Mouse (Mus musculus) heart, adult 9 months (tissue): ENCODE data around the gene Kiss1r.
A peak's percentile ranks its signal among the peaks of the same experiment; 100 is the strongest.

Experiments
- DNase-seq, 2 experiments: peaks; one replicate each; pipeline ENCODE4 v3.0.0; 2022; ENCODE audit warnings: low spot score in 2 of 2

Gene Kiss1r

GRCm38 (mm10) chr10:79940749-79941148 is 24.0 kb downstream of the Kiss1r start:
- peak in 1 of 2 experiments; percentile 77 for DNase-seq

GRCm38 (mm10) chr10:79942988-79943387 is 26.2 kb downstream of the Kiss1r start:
- DNase-seq: no peak

GRCm38 (mm10) chr10:79943471-79943901 is 26.7 kb downstream of the Kiss1r start:
- DNase-seq: no peak

GRCm38 (mm10) chr10:79945507-79946234 is 28.9 kb downstream of the Kiss1r start:
- no peak for DNase-seq

- no peak for DNase-seq
Measured at GRCm38 (mm10) chr10:79946752-79947322, 30.1 kb downstream of the Kiss1r start.

- DNase-seq: no peak
Measured at GRCm38 (mm10) chr10:79947502-79947901, 30.7 kb downstream of the Kiss1r start.

- no peak for DNase-seq
Measured at GRCm38 (mm10) chr10:79949873-79950272, 33.1 kb downstream of the Kiss1r start.

- no peak for DNase-seq
Measured at GRCm38 (mm10) chr10:79950661-79951060, 33.9 kb downstream of the Kiss1r start.

GRCm38 (mm10) chr10:79953946-79954345 is 37.2 kb downstream of the Kiss1r start:
- no peak for DNase-seq

GRCm38 (mm10) chr10:79955691-79956090 is 38.9 kb downstream of the Kiss1r start:
- no peak for DNase-seq

GRCm38 (mm10) chr10:79956643-79957154 is 39.9 kb downstream of the Kiss1r start:
- no peak for DNase-seq

- peak; percentile 67 to 79 for DNase-seq
Measured at GRCm38 (mm10) chr10:79958140-79958816, 41.5 kb downstream of the Kiss1r start.

GRCm38 (mm10) chr10:79959412-79959811 is 42.6 kb downstream of the Kiss1r start:
- peak in 1 of 2 experiments; percentile 57 for DNase-seq

- peak; percentile 100 for DNase-seq
Measured at GRCm38 (mm10) chr10:79959847-79960601, 43.3 kb downstream of the Kiss1r start, which contains the start of gene Wdr18. TSS of gene Wdr18 (plus strand) at chr10:79960152.

- no peak for DNase-seq
Measured at GRCm38 (mm10) chr10:79960671-79961294, 44.0 kb downstream of the Kiss1r start.

- no peak for DNase-seq
Measured at GRCm38 (mm10) chr10:79964727-79965126, 48.0 kb downstream of the Kiss1r start.

GRCm38 (mm10) chr10:79965325-79965724 is 48.6 kb downstream of the Kiss1r start:
- DNase-seq: no peak

- DNase-seq: peak; percentile 70 to 71
Measured at GRCm38 (mm10) chr10:79966886-79967400, 50.2 kb downstream of the Kiss1r start.

GRCm38 (mm10) chr10:79968181-79968580 is 51.4 kb downstream of the Kiss1r start:
- DNase-seq: no peak

- no peak for DNase-seq
Measured at GRCm38 (mm10) chr10:79969124-79969568, 52.4 kb downstream of the Kiss1r start.
